Mouse (Mus musculus) bone marrow, adult 2 months (tissue): ENCODE measurements around the gene Hpca. TPM values are rescaled to one million over a fixed set of nuclear protein-coding genes. Genes with fewer than 3 reads are reported as not detected.

Experiments
- H3K27ac ChIP-seq: fragments of 200-500 bp; 2 replicates; pipeline ENCODE4 v1.5.1; 2012; ENCODE audit warnings: low read depth, mild to moderate bottlenecking, control low read depth, inconsistent platforms, low read length; ENCODE audit not compliant: control insufficient read depth, poor library complexity, insufficient read depth
- H3K4me1 ChIP-seq: fragments of 200-500 bp; 2 replicates; pipeline ENCODE4 v1.6.1; 2011; ENCODE audit warnings: low read length; ENCODE audit not compliant: control insufficient read depth, insufficient read depth
- H3K4me3 ChIP-seq: fragments of 200-500 bp; replicated peaks from 2 replicates; pipeline ENCODE3; 2011; ENCODE audit warnings: mild to moderate bottlenecking, low read depth, low read length, control low read depth; ENCODE audit not compliant: control insufficient read depth
- CTCF ChIP-seq: fragments of 200-500 bp; IDR thresholded peaks from 2 replicates; pipeline ENCODE4 v1.5.1; 2011; ENCODE audit warnings: low read length, control low read depth; ENCODE audit not compliant: control insufficient read depth, insufficient read depth
- POLR2A ChIP-seq: fragments of 200-500 bp; IDR thresholded peaks from 2 replicates; pipeline ENCODE4 v1.6.1; 2011; ENCODE audit warnings: low read depth, mild to moderate bottlenecking, control low read depth, low read length, borderline replicate concordance; ENCODE audit not compliant: control insufficient read depth
- WGBS: fragments of 180-500 bp; shearing (Covaris S2); methylation state at CpG from one replicate; pipeline ENCODE4 v1.1.7; 2018; 5-methylcytosine and 5-hydroxymethylcytosine counted together
- polyA plus RNA-seq: library from polyadenylated mRNA; stranded (reverse); fragments of >200 nt; gene quantifications from 2 replicates; pipeline ENCODE4 v1.2.4, GENCODE M21; 2011; ENCODE audit warnings: low replicate concordance; ENCODE audit not compliant: missing spikeins, insufficient read depth, insufficient read length

Gene Hpca
- polyA plus RNA-seq, 1 experiment, result not detected

DNA sequence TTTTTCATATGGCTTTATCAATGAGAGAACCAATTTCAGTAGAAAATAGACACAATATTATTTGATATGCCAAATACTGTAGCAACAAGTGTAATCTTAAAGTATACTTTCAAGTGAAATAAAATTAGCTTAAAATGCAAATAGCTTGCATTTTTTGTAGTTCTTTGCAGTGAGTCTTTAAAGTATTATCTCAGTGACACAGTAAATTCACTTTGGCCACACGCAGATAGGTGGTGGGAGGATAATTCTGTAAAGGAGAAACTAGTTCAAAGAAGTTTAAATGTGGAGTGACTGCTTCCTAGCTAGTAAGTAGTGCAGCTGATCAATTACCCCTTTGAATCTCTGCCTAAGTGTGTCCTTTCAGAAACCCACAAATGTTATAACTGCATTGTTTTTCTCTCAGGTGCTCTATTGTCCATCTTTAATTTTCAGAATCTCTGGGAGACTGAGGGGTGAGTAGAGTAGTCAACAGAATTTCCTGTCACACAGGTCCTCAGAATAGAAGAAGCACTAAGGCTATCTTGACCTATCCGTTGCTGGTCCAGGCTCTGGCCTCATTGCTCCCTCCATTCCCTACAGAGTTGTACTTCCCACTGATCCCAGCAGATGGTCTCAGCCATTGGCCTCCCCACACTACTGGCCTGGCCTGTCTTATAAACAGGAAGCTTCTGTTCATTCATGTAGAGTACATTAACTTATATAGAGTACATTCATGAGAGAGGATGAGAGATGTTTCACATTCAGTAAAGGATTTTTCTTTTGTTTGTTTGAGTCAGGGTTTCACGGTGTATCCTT is 59.4 kb downstream of the Hpca start:
- TF ChIP-seq CTCF (no peak), POLR2A (no peak)
- 63% methylated on average over 3 of the region's 3 CpGs for WGBS
- Histone ChIP-seq H3K4me3 (no peak overlapping the region), H3K27ac (no peak overlapping the region), H3K4me1 (peaks cover 4% of the 10 kb centered on the region)

Other genes with a start within 250 kb of the Hpca start
- gene Trim62, start 238.5 kb downstream of the Hpca start, polyA plus RNA-seq, result 0.52 and 1.0 TPM in 2 replicates
- gene Azin2, start 159.6 kb downstream of the Hpca start, polyA plus RNA-seq, result 2.0 and 2.4 TPM in 2 replicates
- 72.4 and 118 TPM in 2 replicates for gene Ak2, start 130.1 kb downstream of the Hpca start, polyA plus RNA-seq
- gene Rnf19b, start 63.8 kb downstream of the Hpca start, polyA plus RNA-seq, result 23.9 and 47.7 TPM in 2 replicates
- 1.8 TPM in 1 of 2 replicates, not detected in the other for gene Tmem54, start 16.5 kb downstream of the Hpca start, polyA plus RNA-seq
- gene Fndc5, start 15.0 kb upstream of the Hpca start, polyA plus RNA-seq, result 2.7 TPM in 1 of 2 replicates, not detected in the other
- gene S100pbp, start 67.7 kb upstream of the Hpca start, polyA plus RNA-seq, result 8.5 and 9.4 TPM in 2 replicates
- gene Yars, start 67.7 kb upstream of the Hpca start, polyA plus RNA-seq, result 25.1 and 28.2 TPM in 2 replicates
- 0.86 and 1.9 TPM in 2 replicates for gene C77080, start 139.4 kb upstream of the Hpca start, polyA plus RNA-seq
- not detected in 2 replicates for gene Sync, start 165.6 kb upstream of the Hpca start, polyA plus RNA-seq
- gene Rbbp4, start 213.3 kb upstream of the Hpca start, polyA plus RNA-seq, result 178 and 215 TPM in 2 replicates
- gene Zbtb8os, start 213.7 kb upstream of the Hpca start, polyA plus RNA-seq, result 22.7 and 62.2 TPM in 2 replicates